Mouse (Mus musculus) limb, embryonic 11.5 days (tissue): ENCODE data around the gene Klhl7. TPM values are rescaled to one million over a fixed set of nuclear protein-coding genes. Genes with fewer than 3 reads are reported as not detected.

ENCODE experiments used
- ATAC-seq: fragments of 200-750 bp; cut with Nextera tagmentation; 2 replicates; pipeline ENCODE4 v1.8.0; 2017; ENCODE audit warnings: low read depth; ENCODE audit not compliant: insufficient number of reproducible peaks, low FRiP score, low TSS enrichment
- DNase-seq: peaks from one replicate; pipeline ENCODE4 v3.0.0-alpha.2; 2015; ENCODE audit warnings: low spot score
- H3K27ac ChIP-seq: fragments of 300-500 bp; sonication (generic); replicated peaks from 2 replicates; pipeline ENCODE4 v1.5.1; 2014; ENCODE audit warnings: low read depth, mild to moderate bottlenecking, low read length
- H3K27me3 ChIP-seq: fragments of 300-500 bp; sonication (generic); 2 replicates; pipeline ENCODE4 v1.6.1; 2014; ENCODE audit warnings: mild to moderate bottlenecking, low read length, mixed read lengths; ENCODE audit not compliant: control insufficient read depth, insufficient read depth
- H3K36me3 ChIP-seq: fragments of 300-500 bp; sonication (generic); 2 replicates; pipeline ENCODE4 v1.6.1; 2014; ENCODE audit warnings: mild to moderate bottlenecking, low read length, moderate library complexity, mixed read lengths; ENCODE audit not compliant: control insufficient read depth, insufficient read depth
- H3K4me1 ChIP-seq: fragments of 300-500 bp; sonication (generic); 2 replicates; pipeline ENCODE4 v1.6.1; 2014; ENCODE audit warnings: low read length, mixed read lengths; ENCODE audit not compliant: control insufficient read depth, insufficient read depth
- H3K4me2 ChIP-seq: fragments of 300-500 bp; sonication (generic); 2 replicates; pipeline ENCODE4 v1.6.1; 2014; ENCODE audit warnings: low read depth, mild to moderate bottlenecking, moderate library complexity; ENCODE audit not compliant: severe bottlenecking
- H3K4me3 ChIP-seq: fragments of 300-500 bp; sonication (generic); 2 replicates; pipeline ENCODE4 v1.5.1; 2014; ENCODE audit warnings: low read depth, low read length
- H3K9ac ChIP-seq: fragments of 300-500 bp; sonication (generic); 2 replicates; pipeline ENCODE4 v1.6.1; 2014; ENCODE audit warnings: mild to moderate bottlenecking, low read length
- H3K9me3 ChIP-seq: fragments of 300-500 bp; sonication (generic); 2 replicates; pipeline ENCODE4 v1.6.1; 2016; ENCODE audit warnings: low read length; ENCODE audit not compliant: control insufficient read depth
- WGBS: fragments of 180-500 bp; shearing (Covaris S2); extraction: QIAGEN DNeasy Blood & Tissue Kit; methylation state at CpG from one replicate; pipeline ENCODE4 v1.1.7; 2014; 5-methylcytosine and 5-hydroxymethylcytosine counted together
- polyA plus RNA-seq: library from polyadenylated mRNA; unstranded; fragments of >200 nt; fragmentation: Nextera tagmentation; extraction: Ambion mirVana; gene quantifications from 2 replicates; pipeline ENCODE4 v1.2.1, GENCODE M21; 2014

Gene Klhl7
- polyA plus RNA-seq, 1 experiment from 2014 or later: 60.0 TPM

DNA sequence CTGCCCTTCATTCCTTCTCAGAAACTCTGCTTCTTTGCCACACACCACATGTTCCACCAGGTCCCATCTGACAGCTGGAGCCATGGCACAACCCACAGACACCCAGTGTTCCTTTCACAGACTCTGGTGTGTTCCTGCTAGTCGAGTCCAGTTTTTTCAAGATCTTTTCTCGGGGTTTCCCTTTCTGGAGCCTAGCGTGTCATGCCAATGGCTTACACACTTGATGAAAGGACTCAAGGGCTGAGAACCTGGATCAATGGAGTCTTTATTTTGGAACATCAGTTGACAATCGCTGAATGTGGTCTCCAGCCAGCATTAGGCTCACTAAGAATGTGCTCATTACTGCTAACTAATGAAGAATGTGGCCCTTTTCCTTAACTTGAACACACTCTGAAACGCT lies 102.1 kb downstream of the Klhl7 start:
- WGBS: 88% methylated on average over 5 of the region's 5 CpGs
- Histone ChIP-seq H3K27ac (no peak overlapping the region), H3K27me3 (no peaks in the 10 kb centered on the region), H3K9ac (no peak overlapping the region), H3K4me3 (no peak overlapping the region), H3K9me3 (no peaks in the 10 kb centered on the region), H3K4me2 (no peak overlapping the region), H3K4me1 (no peaks in the 10 kb centered on the region), H3K36me3 (no peaks in the 10 kb centered on the region)
- DNase-seq (no peak), ATAC-seq (no peak)

GRCm38 (mm10) chr5:24203266-24203665 lies 102.9 kb downstream of the Klhl7 start:
- Histone ChIP-seq H3K36me3 (no peaks in the 10 kb centered on the region), H3K4me2 (no peak overlapping the region), H3K9ac (no peak overlapping the region), H3K27ac (no peak overlapping the region), H3K9me3 (no peaks in the 10 kb centered on the region), H3K27me3 (no peaks in the 10 kb centered on the region), H3K4me3 (no peak overlapping the region), H3K4me1 (no peaks in the 10 kb centered on the region)
- DNase-seq: no peak
- ATAC-seq: no peak
- 67% methylated on average over 5 of the region's 5 CpGs for WGBS

GRCm38 (mm10) chr5:24207965-24208364 lies 107.6 kb downstream of the Klhl7 start:
- Histone ChIP-seq H3K36me3 (no peaks in the 10 kb centered on the region), H3K9me3 (no peaks in the 10 kb centered on the region), H3K4me3 (no peak overlapping the region), H3K27me3 (no peaks in the 10 kb centered on the region), H3K4me2 (no peak overlapping the region), H3K4me1 (no peaks in the 10 kb centered on the region), H3K27ac (no peak overlapping the region), H3K9ac (no peak overlapping the region)
- DNase-seq (no peak), ATAC-seq (no peak)
- 53% methylated on average over 10 of the region's 10 CpGs for WGBS

- Histone ChIP-seq H3K4me2 (no peak overlapping the region), H3K4me3 (no peak overlapping the region), H3K27me3 (no peaks in the 10 kb centered on the region), H3K9me3 (no peaks in the 10 kb centered on the region), H3K4me1 (no peaks in the 10 kb centered on the region), H3K36me3 (no peaks in the 10 kb centered on the region), H3K9ac (no peak overlapping the region), H3K27ac (no peak overlapping the region)
- ATAC-seq (no peak), DNase-seq (no peak)
- WGBS: 91% methylated on average over 5 of the region's 5 CpGs
These were observed 108.1 kb downstream of the Klhl7 start for GRCm38 (mm10) chr5:24208505-24208904.

Other genes with a start within 250 kb of the Klhl7 start
- gene Fam126a, start 69.9 kb upstream of the Klhl7 start, polyA plus RNA-seq: 29.2 and 32.7 TPM in 2 replicates
- gene Nupl2, start 64.4 kb downstream of the Klhl7 start, polyA plus RNA-seq: 21.1 and 24.9 TPM in 2 replicates